Mouse (Mus musculus) thymus, adult 18-20 months (tissue): ENCODE results near the gene Stxbp2.

Experiments used
- DNase-seq, 2 experiments: peaks; one replicate each; pipeline ENCODE4 v3.0.0; 2022; ENCODE audit warnings: mixed read lengths in 2 of 2

Stxbp2 gene

DNA sequence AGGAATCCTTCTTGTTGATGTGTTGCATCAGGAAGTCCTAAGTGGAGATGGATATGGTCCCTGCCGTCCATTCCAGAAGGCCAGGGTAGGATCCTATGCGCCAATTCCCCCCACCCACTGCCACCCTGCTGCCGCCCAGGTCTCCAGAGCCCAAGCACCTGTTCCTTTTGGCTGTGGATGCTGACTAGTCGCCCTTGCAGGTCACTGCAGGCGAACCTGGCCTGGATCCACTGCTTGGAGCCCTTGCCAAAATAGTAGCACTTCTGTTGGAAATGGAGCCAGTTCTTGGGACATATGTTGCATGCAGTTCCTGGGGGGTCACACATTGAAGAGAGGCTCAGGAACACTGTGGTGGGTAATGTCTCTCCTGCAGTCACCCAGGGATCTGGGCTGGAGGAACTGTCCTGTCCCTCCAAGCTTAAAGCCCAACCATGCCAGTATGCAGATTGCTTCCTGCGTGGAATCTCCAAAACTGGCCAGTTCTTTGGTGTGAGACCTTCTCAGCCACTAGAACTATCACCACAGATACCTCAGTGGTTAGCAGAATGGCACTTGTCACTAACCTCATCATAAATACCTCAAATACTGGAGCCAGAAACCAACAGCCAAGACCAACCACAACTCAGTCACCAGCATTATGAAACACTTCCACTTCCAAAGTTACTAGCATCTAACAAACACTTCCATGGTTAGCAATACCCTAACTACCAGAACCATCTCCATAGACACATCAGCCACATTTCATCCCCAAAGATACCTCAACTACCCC, 52.8 kb downstream of the Stxbp2 start:
- no peak for DNase-seq

DNA sequence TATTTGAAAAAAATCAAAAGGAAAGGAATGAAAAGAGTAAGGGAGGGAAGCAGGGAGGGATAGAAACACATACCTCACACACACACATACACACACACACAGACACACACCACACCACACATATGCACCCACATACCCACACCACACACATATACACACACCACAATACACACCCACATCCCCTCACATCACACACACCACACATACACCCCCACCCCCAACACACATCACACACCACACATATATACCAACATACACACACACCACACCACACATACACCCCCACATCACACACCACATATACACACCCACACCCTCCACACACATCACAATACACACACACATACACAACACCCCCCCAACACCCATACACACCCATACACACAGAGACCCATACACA, 53.8 kb downstream of the Stxbp2 start:
- no peak for DNase-seq

DNA sequence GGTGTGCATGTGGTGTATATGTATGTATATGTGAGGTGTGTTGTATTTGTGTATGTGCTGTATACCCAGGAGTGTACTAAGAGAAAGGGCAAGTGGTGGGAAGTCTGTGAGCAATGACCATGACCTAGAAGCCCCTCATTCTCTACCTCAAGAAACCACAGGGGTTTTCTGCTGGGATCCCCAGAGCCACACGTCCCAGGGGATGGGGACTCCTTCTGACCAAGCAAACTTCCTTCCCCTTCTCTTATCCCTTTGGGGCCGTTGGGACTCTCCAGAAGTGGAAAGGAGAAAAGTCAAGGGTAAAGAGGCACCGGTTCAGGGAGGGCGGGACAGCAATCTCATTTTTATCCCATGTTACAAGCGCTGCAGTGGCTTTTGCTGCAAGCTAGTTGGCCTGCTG, 54.7 kb downstream of the Stxbp2 start:
- no peak for DNase-seq

DNA sequence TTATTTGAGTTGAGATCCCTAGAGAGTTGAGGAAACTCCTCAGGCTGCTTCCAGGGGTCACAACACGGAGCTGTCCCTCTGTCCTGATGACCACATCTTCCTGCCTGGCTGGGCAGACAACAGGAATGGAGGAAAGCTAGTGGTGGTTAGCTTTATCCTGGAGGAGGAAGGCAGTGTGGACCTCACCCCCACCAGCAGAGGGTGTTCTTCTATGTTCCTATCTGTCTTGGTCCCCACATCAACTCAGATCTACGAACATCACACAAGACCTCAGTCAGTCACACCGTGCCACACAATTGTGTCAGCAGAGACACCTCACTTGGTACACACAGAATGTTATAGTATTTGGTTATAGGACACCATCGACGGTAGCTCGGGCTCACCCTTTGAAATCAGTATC, 56.8 kb downstream of the Stxbp2 start:
- DNase-seq: no peak

DNA sequence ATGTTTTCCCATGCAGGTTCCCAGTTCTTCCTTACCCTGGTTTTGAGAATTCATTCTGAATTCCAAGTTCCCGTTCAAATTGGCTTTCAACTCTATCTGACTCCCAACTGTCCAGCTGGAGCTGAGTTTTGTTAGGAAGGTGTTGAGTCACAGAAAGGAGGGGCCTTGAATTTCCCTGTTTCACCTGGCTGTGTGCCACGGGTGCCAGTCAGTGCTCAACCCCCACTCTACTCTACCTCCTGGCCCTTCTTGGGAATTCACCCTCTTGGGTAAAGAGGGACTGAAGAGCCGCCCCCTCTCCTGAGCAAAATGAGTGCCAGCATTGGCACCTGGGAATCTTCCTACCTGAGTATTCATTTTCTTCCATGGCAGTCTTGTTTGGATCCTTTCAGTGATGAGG, 60.0 kb downstream of the Stxbp2 start:
- no peak for DNase-seq
